Mouse (Mus musculus) v-Abl transformed pro-B cells (cell line): ENCODE data around the gene Tulp2.

Source experiments
- in situ Hi-C, 2 experiments: fragments of 400-800 bp; cut with MboI; formaldehyde crosslinking; loops; one replicate each; pipeline ENCODE4 v1.15.1; 2025; ENCODE audit not compliant: unreplicated experiment in 2 of 2

Tulp2 gene

DNA sequence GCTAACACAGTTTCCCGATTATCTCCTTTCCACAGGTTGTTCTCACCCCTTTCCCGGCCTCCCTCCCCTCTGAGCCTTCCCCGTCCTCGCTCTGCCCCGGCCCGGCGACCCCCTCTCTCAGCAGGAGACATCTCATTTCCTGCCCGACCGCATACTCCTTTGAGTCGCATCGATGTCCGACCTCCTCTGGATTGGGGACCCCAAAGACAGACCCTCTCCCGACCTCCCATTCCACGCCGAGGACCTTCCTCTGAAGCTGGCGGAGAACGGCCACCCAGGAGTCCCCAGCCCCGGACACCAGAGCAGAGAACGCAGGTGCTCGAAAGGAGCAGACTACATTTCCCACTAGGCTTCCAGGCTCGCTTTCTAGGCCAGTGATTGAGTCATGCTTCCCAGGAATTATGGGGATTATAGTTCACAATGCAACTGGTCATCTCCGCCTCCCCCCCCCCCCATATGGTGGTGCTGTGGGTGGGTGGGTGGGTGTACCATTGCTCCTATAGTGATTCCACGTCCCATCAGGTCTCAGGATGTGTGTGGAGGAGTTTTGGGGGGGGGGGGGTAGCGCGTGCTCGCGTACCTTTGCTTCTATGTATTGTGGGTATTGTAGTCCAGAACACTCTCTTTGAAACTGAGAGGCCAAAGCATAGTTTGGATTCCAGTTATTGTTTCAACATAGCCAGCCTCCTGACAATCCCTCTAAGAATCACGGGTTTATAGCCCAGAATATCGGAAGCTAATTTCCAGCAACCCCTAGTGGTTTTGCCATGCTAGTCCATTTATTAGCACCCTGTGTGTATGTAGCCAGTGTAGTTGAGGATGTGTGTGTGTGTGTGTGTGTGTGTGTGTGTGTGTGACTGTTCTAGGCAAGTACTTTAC, 56.7 kb downstream of the Tulp2 start:
- in situ Hi-C loops, result no loop called here

DNA sequence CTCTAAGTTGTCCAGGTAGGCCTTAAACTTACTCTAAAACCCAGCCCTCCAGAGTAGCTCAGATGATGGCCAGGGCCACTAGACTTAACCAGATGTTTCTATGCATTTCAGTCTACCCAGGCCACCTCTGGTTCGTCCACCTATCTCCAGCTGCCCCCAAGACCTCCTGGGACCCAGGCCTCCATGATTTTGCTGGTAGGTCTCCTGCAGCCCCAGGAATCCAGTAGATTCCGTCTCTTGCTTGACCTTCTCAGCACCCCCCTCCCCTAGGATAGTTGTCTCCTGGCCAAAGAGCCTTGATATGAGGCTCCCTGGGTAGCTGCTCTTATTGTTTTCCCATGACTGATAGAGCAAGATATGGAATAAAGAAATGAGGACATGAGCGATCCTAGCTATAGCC, 57.4 kb downstream of the Tulp2 start:
- in situ Hi-C loops, result no loop called here

DNA sequence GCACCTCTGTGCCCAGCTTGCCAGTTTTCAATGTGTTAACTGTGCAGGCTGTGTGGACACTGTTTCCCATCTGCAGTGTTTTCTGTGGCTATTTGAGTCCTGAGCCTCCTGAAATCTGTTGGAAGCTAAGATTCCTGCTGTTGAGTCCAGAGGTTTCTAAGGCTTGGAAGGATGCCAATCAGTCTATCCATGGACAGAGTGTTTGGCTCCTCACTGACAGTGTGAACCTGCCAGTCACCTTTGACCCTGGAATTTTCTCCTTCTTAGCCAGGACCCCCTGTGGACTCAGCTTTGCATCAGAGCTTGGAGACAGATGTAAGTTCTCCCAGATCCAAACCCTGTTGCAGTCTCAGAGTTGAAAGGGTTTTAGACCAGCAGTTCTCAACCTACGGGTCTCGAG, 58.5 kb downstream of the Tulp2 start:
- in situ Hi-C loops, result no loop called here

DNA sequence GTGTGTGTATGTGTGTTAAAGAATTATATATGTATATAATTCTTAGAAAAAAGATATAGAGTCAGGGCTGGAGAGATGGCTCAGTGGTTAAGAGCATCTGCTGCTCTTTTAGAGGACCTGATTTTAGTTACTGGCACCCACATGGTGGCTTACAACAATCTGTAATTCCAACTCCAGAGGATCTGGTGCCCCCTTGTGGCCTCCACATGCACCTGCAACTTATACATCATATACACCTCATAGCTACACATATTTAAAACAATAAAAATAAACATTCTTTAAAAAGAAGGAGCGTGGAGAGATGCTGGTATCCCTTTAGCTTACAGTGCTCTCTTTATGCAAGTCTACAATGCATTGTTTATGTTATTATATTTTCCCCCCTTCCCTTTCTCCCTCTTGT, 62.8 kb downstream of the Tulp2 start:
- in situ Hi-C loops, result no loop called here

DNA sequence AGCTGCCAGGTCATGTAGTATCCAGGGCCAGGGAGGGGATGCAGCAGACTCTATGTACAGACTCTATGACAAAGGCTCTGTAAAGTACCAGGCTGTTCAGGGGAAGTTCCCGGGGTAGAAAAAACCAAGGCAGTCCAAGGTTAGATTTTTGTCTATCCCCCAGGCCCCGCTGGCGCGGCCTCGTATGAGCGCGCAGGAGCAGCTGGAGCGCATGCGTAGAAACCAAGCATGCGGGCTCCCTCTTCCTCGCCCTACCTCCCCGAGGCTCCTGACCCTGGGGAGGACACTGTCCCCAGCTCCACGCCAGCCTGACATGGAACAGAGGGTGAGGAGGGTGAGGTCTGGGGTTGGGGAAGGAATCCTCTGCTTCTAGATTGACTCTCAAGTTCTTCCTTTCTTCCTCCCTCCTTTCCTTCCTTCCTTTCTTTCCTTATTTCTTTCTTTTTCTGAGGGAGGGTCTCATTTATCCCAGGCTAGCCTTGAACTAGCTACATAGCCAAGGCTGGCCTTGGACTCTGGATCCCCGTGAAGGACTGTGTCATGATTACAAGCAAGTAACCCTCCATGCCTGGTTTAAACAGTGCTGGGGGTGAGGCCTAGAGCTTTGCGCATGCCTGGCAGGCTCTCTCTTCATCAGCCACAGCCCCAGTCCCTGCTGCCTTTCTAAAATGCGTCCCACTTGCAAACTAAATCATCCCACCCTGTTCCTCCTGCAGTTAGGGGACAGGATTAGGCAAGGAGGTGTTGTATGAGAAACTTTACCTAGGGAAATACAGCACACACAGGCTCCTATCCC, 68.2 kb downstream of the Tulp2 start:
- in situ Hi-C loops, result loop anchor here in 1 of 2 experiments (25.0 kb wide), 1 partner anchor 238 kb away; no protein-coding TSS in a partner anchor

DNA sequence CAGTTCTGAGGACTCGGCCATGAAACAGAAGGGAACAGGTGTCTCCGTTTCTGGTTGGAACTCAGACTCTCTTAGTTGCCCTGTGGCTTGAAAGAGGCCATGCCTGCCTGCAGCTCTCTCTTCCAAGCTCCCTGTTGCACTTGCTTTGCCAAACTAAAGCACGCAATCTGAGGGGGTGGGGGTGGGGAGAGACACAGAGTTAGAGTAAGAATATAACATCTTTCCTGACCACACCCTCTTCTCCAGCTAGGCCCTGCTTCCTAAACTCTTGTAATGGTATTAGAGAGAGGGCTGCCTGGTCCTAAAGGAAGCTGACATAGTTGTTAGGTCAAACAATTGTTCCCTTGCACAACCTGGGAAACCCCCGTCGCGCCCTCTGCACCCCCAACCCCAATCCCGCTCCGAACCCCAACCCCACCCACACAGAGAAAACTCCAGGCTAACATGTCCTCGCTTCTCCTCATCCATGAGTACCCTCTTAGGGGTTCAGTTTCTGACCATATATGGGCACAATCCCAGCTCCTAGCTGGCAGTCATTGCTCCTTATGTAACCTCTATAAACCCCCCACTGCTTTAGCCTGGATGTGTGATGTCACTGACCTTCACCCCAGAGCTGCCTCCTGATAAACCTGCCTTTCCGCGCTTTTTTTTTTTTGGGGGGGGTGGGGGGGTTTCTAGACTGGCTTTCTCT, 69.3 kb downstream of the Tulp2 start:
- in situ Hi-C loops, result loop anchor here in 1 of 2 experiments (25.0 kb wide), 1 partner anchor 239 kb away; no protein-coding TSS in a partner anchor

DNA sequence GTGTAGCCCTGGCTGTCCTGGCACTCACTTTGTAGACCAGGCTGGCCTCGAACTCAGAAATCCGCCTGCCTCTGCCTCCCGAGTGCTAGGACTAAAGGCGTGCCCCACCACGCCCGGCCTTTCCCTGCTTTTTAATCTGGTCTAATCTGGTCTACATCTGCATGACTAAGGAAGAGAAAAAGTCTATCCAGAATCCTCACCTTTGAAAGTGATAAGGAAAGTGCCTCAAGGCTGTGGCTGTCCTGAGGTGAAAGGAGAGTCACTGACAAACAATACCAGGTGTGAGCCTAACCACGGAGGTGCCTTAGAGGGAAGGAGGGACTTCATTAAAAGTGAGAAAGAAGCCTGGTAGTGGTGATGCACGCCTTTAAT, 69.8 kb downstream of the Tulp2 start:
- in situ Hi-C loops, result loop anchor here in 1 of 2 experiments (25.0 kb wide), 1 partner anchor 239 kb away; no protein-coding TSS in a partner anchor

DNA sequence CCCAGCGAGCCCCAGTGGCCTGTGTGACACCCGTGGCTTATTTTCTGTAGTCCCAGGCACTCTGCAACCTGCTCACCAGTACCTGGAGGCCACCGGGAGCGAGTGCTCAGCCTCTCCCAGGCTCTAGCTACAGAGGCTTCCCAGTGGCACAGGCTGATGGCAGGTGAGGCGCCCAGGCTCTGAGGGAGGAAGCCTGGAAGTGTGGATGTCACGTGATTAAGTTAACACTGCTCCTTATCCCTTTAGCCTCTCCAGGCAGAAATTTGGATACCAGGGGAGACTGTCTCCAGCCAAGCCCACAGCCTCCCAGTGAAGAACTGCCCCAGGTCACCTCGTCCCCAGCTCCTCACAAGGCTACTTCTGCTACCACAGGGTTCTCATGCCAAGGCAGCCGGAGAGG, 71.8 kb downstream of the Tulp2 start:
- in situ Hi-C loops, result loop anchor here in 1 of 2 experiments (25.0 kb wide), 1 partner anchor 241 kb away; no protein-coding TSS in a partner anchor

DNA sequence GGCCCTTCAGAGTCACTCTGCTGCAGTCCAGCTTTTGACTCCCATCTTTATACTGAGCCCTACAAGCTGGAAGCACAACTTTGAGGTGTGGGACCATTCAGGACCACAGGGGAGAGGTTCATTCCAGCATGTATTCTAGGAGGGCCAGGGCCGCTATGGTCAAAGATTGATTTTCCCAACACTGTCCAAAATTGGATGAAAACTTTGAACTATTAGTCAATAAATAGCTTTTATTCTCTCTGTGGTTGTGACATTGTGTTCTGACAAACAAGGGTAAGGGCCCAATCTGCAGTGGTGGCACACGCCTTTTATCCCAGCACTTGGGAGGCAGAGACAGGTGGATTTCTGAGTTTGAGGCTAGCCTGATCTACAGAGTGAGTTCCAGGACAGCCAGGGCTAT, 72.3 kb downstream of the Tulp2 start:
- in situ Hi-C loops, result loop anchor here in 1 of 2 experiments (25.0 kb wide), 1 partner anchor 242 kb away; no protein-coding TSS in a partner anchor

DNA sequence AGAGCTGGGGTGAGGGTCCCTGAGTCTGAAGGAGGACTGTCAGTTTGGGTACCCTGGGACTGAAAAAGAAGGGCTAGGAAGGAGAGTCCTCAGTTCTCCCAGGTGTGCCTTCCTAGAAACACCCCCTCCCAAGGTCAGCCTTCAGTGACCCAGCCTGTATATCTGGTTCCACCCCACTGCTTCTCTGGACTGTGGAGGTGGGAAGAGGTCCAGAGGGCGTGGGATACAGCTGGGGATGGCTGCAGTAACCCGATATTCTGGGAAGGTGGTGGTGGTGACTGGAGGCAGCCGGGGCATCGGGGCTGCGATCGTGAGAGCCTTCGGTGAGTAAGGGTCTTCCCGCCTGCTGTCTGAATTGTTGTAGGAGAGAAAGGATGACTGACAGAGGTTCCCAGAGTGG, 73.1 kb downstream of the Tulp2 start, which contains the start of gene Hsd17b14:
Hsd17b14 (plus strand) TSS at position 150 of the 400 bp plus-strand sequence.
- in situ Hi-C loops, result loop anchor here (5.0 to 25.0 kb wide), 3 partner anchors 37 to 242 kb away; no protein-coding TSS in a partner anchor

DNA sequence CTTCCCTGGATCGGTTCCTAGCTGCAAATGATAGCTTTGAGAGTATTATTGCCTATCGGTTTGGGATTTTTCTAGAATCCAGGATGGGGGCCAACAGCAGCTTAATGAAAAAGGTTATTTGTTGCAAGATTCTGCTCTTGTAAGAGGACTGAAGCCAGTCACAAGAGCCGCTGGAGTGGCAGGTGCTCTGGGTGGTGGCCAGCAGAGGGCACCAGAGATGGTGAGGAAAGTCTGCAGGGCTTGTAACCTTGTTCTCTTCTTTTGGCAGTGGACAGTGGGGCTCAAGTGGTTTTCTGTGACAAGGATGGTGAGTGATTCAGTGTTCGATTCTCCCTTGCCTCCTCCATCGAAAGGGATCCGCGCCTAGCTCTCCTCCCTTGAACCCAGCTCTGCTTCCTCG, 74.1 kb downstream of the Tulp2 start:
- in situ Hi-C loops, result loop anchor here (5.0 to 25.0 kb wide), 3 partner anchors 37 to 243 kb away; no protein-coding TSS in a partner anchor

DNA sequence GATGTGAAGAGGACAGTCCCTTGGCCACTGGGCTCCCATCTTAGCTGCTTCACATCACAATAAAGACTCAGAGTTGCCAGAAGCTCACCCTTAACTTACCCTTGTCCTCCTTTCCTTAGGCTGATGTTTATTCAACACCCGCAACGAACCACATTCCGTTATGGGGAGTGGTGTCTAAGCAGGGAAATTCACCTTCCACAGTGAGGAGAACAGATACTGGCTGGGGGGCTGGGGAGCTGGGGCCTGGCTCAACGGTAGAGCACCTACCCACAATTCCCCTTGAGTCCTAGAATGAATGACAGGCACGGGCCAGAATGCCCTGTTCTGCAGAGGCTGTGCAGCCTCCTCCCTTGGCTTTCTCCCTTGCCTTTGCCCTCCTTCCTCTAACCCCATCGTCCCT, 77.2 kb downstream of the Tulp2 start:
- in situ Hi-C loops, result loop anchor here (5.0 to 25.0 kb wide), 3 partner anchors 33 to 247 kb away; no protein-coding TSS in a partner anchor

DNA sequence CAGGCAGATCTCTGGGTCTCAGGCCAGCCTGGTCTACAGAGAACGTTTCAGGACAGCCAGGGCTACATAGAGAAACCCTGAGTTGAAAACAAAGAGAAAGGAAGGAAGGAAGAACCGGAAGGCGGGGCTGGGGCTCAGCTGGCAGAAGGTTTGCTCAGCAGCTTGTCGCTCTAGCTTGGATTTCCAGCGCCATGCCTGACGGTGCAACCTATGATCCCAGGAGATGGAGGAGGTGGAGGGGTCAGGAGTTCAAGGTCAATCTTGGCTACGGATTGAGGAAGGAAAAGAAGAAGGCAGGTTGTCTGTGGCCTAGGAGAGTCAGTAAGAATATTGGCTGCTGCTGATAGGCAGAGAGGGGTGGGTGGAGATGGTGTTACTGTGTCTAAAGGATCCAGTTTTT, 78.6 kb downstream of the Tulp2 start:
- in situ Hi-C loops, result loop anchor here (5.0 to 25.0 kb wide), 5 partner anchors 37 to 258 kb away; no protein-coding TSS in a partner anchor

DNA sequence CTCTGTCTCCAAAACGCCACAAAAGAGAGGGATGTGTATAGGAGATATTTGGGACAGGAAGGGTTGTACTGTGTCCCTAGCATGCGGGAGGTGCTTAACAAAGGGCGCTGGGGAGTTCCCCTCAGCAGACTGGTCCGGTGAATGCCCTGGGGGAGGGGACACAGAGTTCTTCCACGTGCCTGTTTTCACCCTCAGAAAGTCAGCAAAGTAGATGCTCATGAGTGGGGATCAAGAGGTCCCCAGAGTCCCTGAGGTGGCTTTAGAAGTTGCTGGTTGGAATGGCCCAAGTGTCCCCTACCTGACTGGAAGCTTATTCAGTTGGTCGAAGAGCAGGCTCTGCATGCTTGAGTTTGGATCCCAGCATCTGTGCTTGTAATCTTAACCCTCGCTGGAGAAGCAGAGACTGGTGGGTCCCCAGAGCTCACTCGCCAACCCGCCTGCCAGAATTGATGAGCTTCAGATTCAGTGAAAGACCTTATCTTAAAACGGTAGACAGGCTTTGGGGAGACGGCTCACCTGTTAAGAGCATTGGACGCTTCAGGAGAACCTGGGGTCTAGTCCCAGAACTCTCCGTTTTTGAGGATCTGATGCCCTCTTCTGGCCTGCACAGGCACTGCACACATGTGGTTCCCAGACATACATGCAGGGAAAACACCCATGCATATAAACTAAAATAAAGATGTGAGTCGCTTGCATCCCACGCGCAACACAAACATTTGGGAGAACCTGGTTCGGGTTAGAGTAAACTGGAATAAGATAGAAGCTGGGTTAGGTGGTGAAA, 79.4 kb downstream of the Tulp2 start:
- in situ Hi-C loops, result loop anchor here (5.0 to 25.0 kb wide), 5 partner anchors 36 to 259 kb away; no protein-coding TSS in a partner anchor

DNA sequence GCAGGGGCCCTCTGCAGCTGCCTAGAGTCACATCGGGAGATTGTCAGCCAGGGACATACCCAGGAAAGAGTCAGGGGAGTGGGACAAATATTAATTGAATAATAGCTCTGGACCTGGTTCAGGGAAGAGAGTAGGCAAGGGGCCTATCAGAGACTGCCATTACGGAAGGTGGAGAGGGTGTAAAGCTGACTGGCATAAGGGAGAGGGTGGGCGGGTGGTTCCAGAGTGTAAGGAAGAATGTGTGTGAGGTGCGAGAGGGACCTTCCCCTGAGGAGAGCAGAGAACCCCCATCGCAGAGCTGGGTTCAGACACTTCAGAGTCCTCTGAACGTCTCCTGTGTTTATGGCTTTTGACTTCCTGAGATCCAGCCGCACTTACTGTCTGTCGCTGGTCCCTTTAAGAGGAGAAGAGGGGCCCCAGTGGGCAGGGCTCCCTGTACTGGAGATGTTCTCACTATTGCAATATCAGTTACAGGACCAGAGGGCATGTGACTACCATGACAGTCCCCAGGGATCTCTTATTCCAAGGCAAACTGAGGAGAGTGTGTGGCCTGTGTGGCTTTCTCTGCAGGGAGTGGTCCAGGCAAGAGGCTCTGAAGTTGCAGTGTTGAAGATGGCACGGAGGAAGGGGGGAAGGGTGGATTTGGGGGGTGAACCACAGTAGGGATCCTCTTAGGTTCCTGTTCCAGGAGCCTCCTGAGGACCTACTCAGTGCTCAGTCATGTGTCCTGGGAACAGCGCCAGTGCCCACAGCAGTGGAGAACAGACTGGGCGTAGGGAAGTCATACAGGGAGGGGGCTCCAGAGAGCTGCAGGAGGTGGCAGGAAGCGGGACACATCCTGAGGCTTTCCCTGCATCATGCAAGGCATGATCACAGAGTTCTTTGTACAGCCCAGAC, 80.2 kb downstream of the Tulp2 start:
- in situ Hi-C loops, result loop anchor here (5.0 to 25.0 kb wide), 5 partner anchors 35 to 260 kb away; no protein-coding TSS in a partner anchor

DNA sequence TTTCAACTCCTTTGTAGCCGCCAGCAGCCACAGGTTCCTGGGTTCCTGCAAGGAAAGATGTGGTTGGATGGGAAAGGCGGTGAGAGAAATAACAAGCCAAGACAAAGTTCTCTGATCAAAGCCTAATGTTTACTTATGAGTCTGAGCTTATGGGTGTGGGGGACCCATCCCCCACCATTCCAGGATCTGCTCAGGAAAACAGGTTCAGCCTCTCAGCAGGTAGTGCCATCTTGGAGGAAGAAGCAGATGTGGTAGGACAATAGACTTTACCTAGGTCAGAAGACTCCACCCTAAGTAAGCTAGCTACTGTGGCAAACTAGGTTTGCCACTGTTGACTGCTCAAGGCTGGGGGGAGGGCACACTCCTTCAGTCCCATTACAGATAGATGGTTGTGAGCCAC, 83.1 kb downstream of the Tulp2 start:
- in situ Hi-C loops, result loop anchor here (5.0 to 25.0 kb wide), 5 partner anchors 32 to 263 kb away; no protein-coding TSS in a partner anchor

DNA sequence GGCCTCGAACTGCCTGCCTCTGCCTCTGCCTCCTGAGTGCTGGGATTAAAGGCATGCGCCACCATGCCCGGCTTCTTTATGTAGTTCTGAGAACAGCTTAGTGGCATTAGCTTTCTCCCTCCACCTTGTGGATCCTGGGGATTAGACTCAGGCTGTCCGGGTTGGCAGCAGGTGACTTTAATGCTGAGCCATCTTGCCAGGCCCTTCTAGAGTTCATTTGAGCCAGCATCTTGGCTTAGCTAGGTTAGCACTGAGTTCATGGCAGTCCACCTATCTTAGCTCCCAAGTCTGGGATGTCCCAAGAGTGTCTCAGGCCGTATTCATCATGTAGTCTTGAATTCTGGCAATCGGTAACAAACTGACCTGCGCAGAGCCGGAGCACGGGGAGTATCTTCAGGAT, 83.8 kb downstream of the Tulp2 start:
- in situ Hi-C loops, result loop anchor here in 1 of 2 experiments (25.0 kb wide), 1 partner anchor 253 kb away; no protein-coding TSS in a partner anchor

DNA sequence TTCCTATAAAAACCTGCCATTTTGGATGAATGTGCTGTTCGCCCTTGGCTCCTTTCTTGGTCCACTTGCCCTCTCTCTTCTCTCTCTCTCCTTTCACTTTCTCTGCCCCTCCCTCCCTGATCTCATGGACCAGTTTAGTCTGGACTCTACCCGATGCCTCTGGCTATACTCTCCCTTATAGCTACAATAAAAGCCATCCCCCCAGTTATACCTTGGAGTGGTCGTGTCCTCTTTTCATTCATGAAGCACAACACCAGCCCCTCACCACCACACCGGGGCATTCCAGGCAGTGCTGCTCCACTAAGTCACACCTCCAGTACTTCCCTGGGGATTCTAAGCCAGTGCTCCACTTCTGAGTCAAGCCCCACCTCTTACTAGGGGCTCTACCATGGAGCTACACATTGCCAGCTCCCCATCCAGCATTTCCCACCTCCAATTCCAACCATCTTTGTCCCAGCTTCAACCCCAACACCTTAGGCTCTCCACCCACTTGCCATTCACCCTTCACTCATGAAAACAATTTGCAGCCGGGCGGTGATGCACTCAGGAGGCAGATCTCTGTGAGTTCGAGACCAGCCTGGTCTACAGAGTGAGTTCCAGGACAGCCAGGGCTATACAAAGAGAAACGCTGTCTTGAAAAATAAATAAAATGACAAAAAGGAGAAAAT, 85.6 kb downstream of the Tulp2 start:
- in situ Hi-C loops, result loop anchor here in 1 of 2 experiments (25.0 kb wide), 1 partner anchor 255 kb away; no protein-coding TSS in a partner anchor
